Mouse (Mus musculus): ENCODE measurements around the gene Gm20388.

Gene Gm20388

GRCm38 (mm10) chr8:122282035-122282358, 2371.4 kb downstream of the Gm20388 start, which contains the start of gene Zfpm1:
TSS of gene Zfpm1 (plus strand) at chr8:122282141.
- no peak for DNase-seq (ENCODE audit: low spot score)

GRCm38 (mm10) chr8:122282501-122283355, 2372.1 kb downstream of the Gm20388 start:
- peak; percentile 52 for DNase-seq (ENCODE audit: low spot score)

- peak; percentile 54 for DNase-seq (ENCODE audit: low spot score)
Observed at GRCm38 (mm10) chr8:122283356-122284202, 2372.9 kb downstream of the Gm20388 start.

- DNase-seq (ENCODE audit: low spot score): peak; percentile 74
Observed at GRCm38 (mm10) chr8:122284203-122284658, 2373.6 kb downstream of the Gm20388 start.

- peak; percentile 76 for DNase-seq (ENCODE audit: low spot score)
Observed at GRCm38 (mm10) chr8:122284659-122285261, 2374.1 kb downstream of the Gm20388 start.

GRCm38 (mm10) chr8:122285727-122286126, 2375.1 kb downstream of the Gm20388 start:
- DNase-seq (ENCODE audit: low spot score): peak; percentile 28

- no peak for DNase-seq (ENCODE audit: low spot score)
Observed at GRCm38 (mm10) chr8:122286899-122287298, 2376.3 kb downstream of the Gm20388 start.

- no peak for DNase-seq (ENCODE audit: low spot score)
Observed at GRCm38 (mm10) chr8:122287742-122288141, 2377.1 kb downstream of the Gm20388 start.

- DNase-seq (ENCODE audit: low spot score): no peak
Observed at GRCm38 (mm10) chr8:122288344-122288743, 2377.7 kb downstream of the Gm20388 start.

GRCm38 (mm10) chr8:122291075-122291474, 2380.4 kb downstream of the Gm20388 start:
- DNase-seq (ENCODE audit: low spot score): no peak

GRCm38 (mm10) chr8:122291549-122291948, 2380.9 kb downstream of the Gm20388 start:
- DNase-seq (ENCODE audit: low spot score): no peak

GRCm38 (mm10) chr8:122293484-122293883, 2382.8 kb downstream of the Gm20388 start:
- DNase-seq (ENCODE audit: low spot score): no peak

GRCm38 (mm10) chr8:122294273-122294683, 2383.6 kb downstream of the Gm20388 start:
- DNase-seq (ENCODE audit: low spot score): no peak

- no peak for DNase-seq (ENCODE audit: low spot score)
Observed at GRCm38 (mm10) chr8:122295389-122295788, 2384.7 kb downstream of the Gm20388 start.

- no peak for DNase-seq (ENCODE audit: low spot score)
Observed at GRCm38 (mm10) chr8:122296173-122297001, 2385.7 kb downstream of the Gm20388 start.

- DNase-seq (ENCODE audit: low spot score): no peak
Observed at GRCm38 (mm10) chr8:122299581-122300254, 2389.1 kb downstream of the Gm20388 start.

- DNase-seq (ENCODE audit: low spot score): no peak
Observed at GRCm38 (mm10) chr8:122301081-122301480, 2390.4 kb downstream of the Gm20388 start.

- DNase-seq (ENCODE audit: low spot score): no peak
Observed at GRCm38 (mm10) chr8:122301866-122302265, 2391.2 kb downstream of the Gm20388 start.

GRCm38 (mm10) chr8:122303451-122303850, 2392.8 kb downstream of the Gm20388 start:
- DNase-seq (ENCODE audit: low spot score): no peak

GRCm38 (mm10) chr8:122304058-122304457, 2393.4 kb downstream of the Gm20388 start:
- no peak for DNase-seq (ENCODE audit: low spot score)

Data from T-cell, adult 2 months (primary cell).